Mouse (Mus musculus): ENCODE data around the gene Cpa4. TPM values are rescaled to one million over a fixed set of nuclear protein-coding genes. Genes with fewer than 3 reads are reported as not detected.

Cpa4 gene
- total and polyA plus RNA-seq, 3 experiments, result not detected

DNA sequence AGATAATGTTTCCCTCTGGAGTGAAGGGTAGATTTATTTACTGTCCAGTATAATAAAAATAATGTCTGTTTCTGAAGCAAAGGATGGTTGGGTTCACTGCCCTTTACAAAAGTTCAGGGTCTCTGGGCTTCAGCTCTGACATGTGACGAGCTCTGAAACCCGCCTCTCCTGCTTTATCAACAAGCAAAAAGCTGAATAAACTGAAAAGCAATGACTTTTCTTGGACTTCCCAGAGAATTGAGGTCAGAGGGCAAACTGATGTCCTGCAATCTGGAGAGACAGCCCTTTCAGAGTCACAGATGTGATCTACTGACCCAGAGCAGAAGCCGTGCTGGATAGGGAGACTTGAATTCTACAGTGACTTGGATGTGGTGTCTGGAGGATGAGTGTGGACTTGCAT, 31.9 kb downstream of the Cpa4 start:
- no peaks in the 10 kb centered on the region for H3K9me3 ChIP-seq (replicated peaks; ENCODE audit: low read length)
- no peaks in the 10 kb centered on the region for H3K27me3 ChIP-seq (replicated peaks)
- H3K27ac ChIP-seq (ENCODE audit: insufficient read depth, low read depth), result no peak overlapping the region
- H3K9ac ChIP-seq (ENCODE audit: insufficient read depth, low read depth), result no peak overlapping the region
- no peaks in the 10 kb centered on the region for H3K36me3 ChIP-seq (replicated peaks in 1 of 2; ENCODE audit: control insufficient read depth in 1 of 2, insufficient read depth in 1 of 2, low read length in 1 of 2)
- no peaks in the 10 kb centered on the region for H3K79me2 ChIP-seq (replicated peaks; ENCODE audit: control insufficient read depth, extremely low read depth, insufficient read depth, poor library complexity, severe bottlenecking)
- no peak overlapping the region for H3K4me2 ChIP-seq (ENCODE audit: insufficient read depth, low read depth, poor library complexity, severe bottlenecking)
- H3K4me3 ChIP-seq (replicated peaks in 1 of 3; ENCODE audit: low read depth in 2 of 3, low read length in 2 of 3, poor library complexity in 1 of 3), result no peak overlapping the region
- no peak for TF ChIP-seq NELFE (IDR thresholded peaks at IDR 0.05; ENCODE audit: low read depth, low read length)
- TF ChIP-seq E2F4 (IDR thresholded peaks at IDR 0.05; ENCODE audit: insufficient replicate concordance, low read depth, low read length), result no peak
- TF ChIP-seq MAFK (IDR thresholded peaks at IDR 0.05; ENCODE audit: insufficient replicate concordance, low read length), result no peak
- no peak for TF ChIP-seq CHD2 (IDR thresholded peaks at IDR 0.05; ENCODE audit: low read length)
- in situ Hi-C loops (cut with MboI; ENCODE audit: low pct_ligation_motif_present, low pct_unique_long_range_greater_than_20kb, low sequenced_read_pairs) (no loop called here), dilution Hi-C loops (cut with MboI; ENCODE audit: extremely low pct_ligation_motif_present, extremely low pct_unique_long_range_greater_than_20kb, low sequenced_read_pairs) (no loop called here)
- no peaks in the 10 kb centered on the region for H3K4me1 ChIP-seq (ENCODE audit: control insufficient read depth in 1 of 2, insufficient read depth in 2 of 2)
- no peak for DNase-seq (ENCODE audit: extremely low read depth)

DNA sequence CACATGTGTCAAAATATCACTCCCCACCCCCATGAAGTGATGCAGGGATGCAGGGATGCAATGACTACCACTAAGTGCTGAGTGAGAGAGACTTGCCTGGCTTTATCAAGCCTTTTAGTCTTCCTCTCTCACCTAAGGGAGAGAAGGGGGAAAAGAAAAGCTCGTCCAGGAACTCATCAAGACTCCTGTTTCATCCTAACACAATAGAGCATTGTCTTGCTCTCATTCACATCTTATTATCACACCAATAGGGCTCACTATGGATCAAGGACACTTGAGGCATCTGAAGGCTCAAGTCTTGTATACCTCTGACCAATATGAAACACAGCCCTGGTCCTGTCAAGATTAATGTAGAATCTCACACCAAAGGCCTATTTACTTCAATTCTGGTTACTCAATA, 32.8 kb downstream of the Cpa4 start:
- H3K79me2 ChIP-seq (replicated peaks; ENCODE audit: control insufficient read depth, extremely low read depth, insufficient read depth, poor library complexity, severe bottlenecking), result no peaks in the 10 kb centered on the region

GRCm38 (mm10) chr6:30604342-30604867, 36.2 kb downstream of the Cpa4 start:
- Histone ChIP-seq H3K4me2 (ENCODE audit: insufficient read depth, low read depth, poor library complexity, severe bottlenecking) (no peak overlapping the region), H3K36me3 (replicated peaks in 1 of 2; ENCODE audit: control insufficient read depth in 1 of 2, insufficient read depth in 1 of 2, low read length in 1 of 2) (no peaks in the 10 kb centered on the region), H3K27ac (ENCODE audit: insufficient read depth, low read depth) (no peak overlapping the region), H3K9ac (ENCODE audit: insufficient read depth, low read depth) (no peak overlapping the region), H3K9me3 (replicated peaks; ENCODE audit: low read length) (no peaks in the 10 kb centered on the region), H3K4me3 (replicated peaks in 1 of 3; ENCODE audit: low read depth in 2 of 3, low read length in 2 of 3, poor library complexity in 1 of 3) (no peak overlapping the region), H3K4me1 (ENCODE audit: control insufficient read depth in 1 of 2, insufficient read depth in 2 of 2) (no peaks in the 10 kb centered on the region), H3K79me2 (replicated peaks; ENCODE audit: control insufficient read depth, extremely low read depth, insufficient read depth, poor library complexity, severe bottlenecking) (no peaks in the 10 kb centered on the region), H3K27me3 (replicated peaks) (no peaks in the 10 kb centered on the region)
- no peak for DNase-seq (ENCODE audit: extremely low read depth)
- dilution Hi-C loops (cut with MboI; ENCODE audit: extremely low pct_ligation_motif_present, extremely low pct_unique_long_range_greater_than_20kb, low sequenced_read_pairs) (no loop called here), in situ Hi-C loops (cut with MboI; ENCODE audit: low pct_ligation_motif_present, low pct_unique_long_range_greater_than_20kb, low sequenced_read_pairs) (no loop called here)
- no peak for TF ChIP-seq SMC3 (IDR thresholded peaks at IDR 0.05; ENCODE audit: low read depth, low read length)
- TF ChIP-seq KAT2A (IDR thresholded peaks at IDR 0.05; ENCODE audit: insufficient replicate concordance, low read length), result no peak
- TF ChIP-seq MEF2A (IDR thresholded peaks at IDR 0.05; ENCODE audit: borderline replicate concordance, low read depth, low read length), result no peak
- TF ChIP-seq ZKSCAN1 (IDR thresholded peaks at IDR 0.05; ENCODE audit: borderline replicate concordance, low read depth, low read length), result no peak
- TF ChIP-seq USF2 (conservative IDR thresholded peaks at IDR 0.05; ENCODE audit: low read depth, low read length), result no peak
- no peak for TF ChIP-seq NRF1 (IDR thresholded peaks at IDR 0.05; ENCODE audit: low read depth, low read length)
- no peak for TF ChIP-seq BHLHE40 (IDR thresholded peaks at IDR 0.05; ENCODE audit: low read depth, low read length)
- no peak for TF ChIP-seq MAX (IDR thresholded peaks at IDR 0.05; ENCODE audit: low read length)
- TF ChIP-seq CHD1 (IDR thresholded peaks at IDR 0.05; ENCODE audit: low read depth, low read length), result no peak
- no peak for TF ChIP-seq POLR2A (IDR thresholded peaks at IDR 0.05; ENCODE audit: low read depth, low read length)
- no peak for TF ChIP-seq MAZ (IDR thresholded peaks at IDR 0.05; ENCODE audit: low read depth, low read length)
- TF ChIP-seq ETS1 (conservative IDR thresholded peaks at IDR 0.05; ENCODE audit: low read depth, low read length), result no peak
- no peak for TF ChIP-seq POLR2AphosphoS2 (IDR thresholded peaks at IDR 0.05; ENCODE audit: low read depth, low read length)
- TF ChIP-seq EP300 (IDR thresholded peaks at IDR 0.05; ENCODE audit: low read length), result no peak
- no peak for TF ChIP-seq RCOR1 (conservative IDR thresholded peaks at IDR 0.05; ENCODE audit: low read depth, low read length)
- TF ChIP-seq CTCF (conservative IDR thresholded peaks at IDR 0.05 in 1 of 2, IDR thresholded peaks at IDR 0.05 in 1 of 2; ENCODE audit: low read depth in 2 of 2, low read length in 2 of 2), result no peak
- no peak for TF ChIP-seq MAFK (IDR thresholded peaks at IDR 0.05; ENCODE audit: insufficient replicate concordance, low read length)

More for the DNA sequence above, 32.8 kb downstream of the Cpa4 start:
- no peak for TF ChIP-seq POLR2A (IDR thresholded peaks at IDR 0.05; ENCODE audit: low read depth, low read length)
- TF ChIP-seq CTCF (conservative IDR thresholded peaks at IDR 0.05 in 1 of 2, IDR thresholded peaks at IDR 0.05 in 1 of 2; ENCODE audit: low read depth in 2 of 2, low read length in 2 of 2), result no peak
- TF ChIP-seq UBTF (IDR thresholded peaks at IDR 0.05; ENCODE audit: low read depth, low read length), result no peak
- no peak for TF ChIP-seq USF2 (conservative IDR thresholded peaks at IDR 0.05; ENCODE audit: low read depth, low read length)
- TF ChIP-seq CHD1 (IDR thresholded peaks at IDR 0.05; ENCODE audit: low read depth, low read length), result no peak
- no peak for TF ChIP-seq MAX (IDR thresholded peaks at IDR 0.05; ENCODE audit: low read length)
- TF ChIP-seq ETS1 (conservative IDR thresholded peaks at IDR 0.05; ENCODE audit: low read depth, low read length), result no peak
- no peak for TF ChIP-seq MAFK (IDR thresholded peaks at IDR 0.05; ENCODE audit: insufficient replicate concordance, low read length)
- no peak for TF ChIP-seq SIN3A (IDR thresholded peaks at IDR 0.05; ENCODE audit: low read length)
- TF ChIP-seq MEF2A (IDR thresholded peaks at IDR 0.05; ENCODE audit: borderline replicate concordance, low read depth, low read length), result no peak
- no peak for TF ChIP-seq SMC3 (IDR thresholded peaks at IDR 0.05; ENCODE audit: low read depth, low read length)
- no peak for TF ChIP-seq TBP (conservative IDR thresholded peaks at IDR 0.05; ENCODE audit: low read depth, low read length)
- no peak for TF ChIP-seq HCFC1 (IDR thresholded peaks at IDR 0.05; ENCODE audit: low read depth, low read length)
- TF ChIP-seq NRF1 (IDR thresholded peaks at IDR 0.05; ENCODE audit: low read depth, low read length), result no peak
- no peak for TF ChIP-seq JUN (IDR thresholded peaks at IDR 0.05; ENCODE audit: insufficient read depth, low read depth, low read length)
- TF ChIP-seq EP300 (IDR thresholded peaks at IDR 0.05; ENCODE audit: low read length), result no peak
- Histone ChIP-seq H3K9me3 (replicated peaks; ENCODE audit: low read length) (no peaks in the 10 kb centered on the region), H3K27me3 (replicated peaks) (no peaks in the 10 kb centered on the region), H3K36me3 (replicated peaks in 1 of 2; ENCODE audit: control insufficient read depth in 1 of 2, insufficient read depth in 1 of 2, low read length in 1 of 2) (no peaks in the 10 kb centered on the region), H3K4me2 (ENCODE audit: insufficient read depth, low read depth, poor library complexity, severe bottlenecking) (no peak overlapping the region), H3K27ac (ENCODE audit: insufficient read depth, low read depth) (no peak overlapping the region), H3K4me1 (ENCODE audit: control insufficient read depth in 1 of 2, insufficient read depth in 2 of 2) (no peaks in the 10 kb centered on the region), H3K4me3 (replicated peaks in 1 of 3; ENCODE audit: low read depth in 2 of 3, low read length in 2 of 3, poor library complexity in 1 of 3) (no peak overlapping the region), H3K9ac (ENCODE audit: insufficient read depth, low read depth) (no peak overlapping the region)
- in situ Hi-C loops (cut with MboI; ENCODE audit: low pct_ligation_motif_present, low pct_unique_long_range_greater_than_20kb, low sequenced_read_pairs), result no loop called here
- dilution Hi-C loops (cut with MboI; ENCODE audit: extremely low pct_ligation_motif_present, extremely low pct_unique_long_range_greater_than_20kb, low sequenced_read_pairs), result no loop called here
- no peak for DNase-seq (ENCODE audit: extremely low read depth)
